Mouse (Mus musculus) liver, embryonic 11.5 days (tissue): ENCODE results near the gene Tle6. TPM values are rescaled to one million over a fixed set of nuclear protein-coding genes. Genes with fewer than 3 reads are reported as not detected.

Experiments used
- polyA plus RNA-seq: library from polyadenylated mRNA; unstranded; fragments of >200 nt; fragmentation: Nextera tagmentation; extraction: Ambion mirVana; gene quantifications from 2 replicates; pipeline ENCODE4 v1.2.1, GENCODE M21; 2014

Tle6 gene
- polyA plus RNA-seq, 1 experiment from 2014 or later: 16.7 TPM

Other genes starting within 250 kb of the Tle6 start
- gene Mfsd12, start 243.6 kb downstream of the Tle6 start, polyA plus RNA-seq: 11.2 TPM in 2 replicates
- gene 4930404N11Rik, start 235.3 kb downstream of the Tle6 start, polyA plus RNA-seq: 0.64 and 0.68 TPM in 2 replicates
- gene Fzr1, start 222.6 kb downstream of the Tle6 start, polyA plus RNA-seq: 74.0 and 75.9 TPM in 2 replicates
- gene Dohh, start 216.6 kb downstream of the Tle6 start, polyA plus RNA-seq: 97.4 and 99.3 TPM in 2 replicates
- gene Gm48551, start 216.6 kb downstream of the Tle6 start, polyA plus RNA-seq: 1.3 and 1.9 TPM in 2 replicates
- gene Gm48552, start 212.1 kb downstream of the Tle6 start, polyA plus RNA-seq: 0.62 and 0.67 TPM in 2 replicates
- gene Smim24, start 208.0 kb downstream of the Tle6 start, polyA plus RNA-seq: 3.8 and 4.5 TPM in 2 replicates
- 15.4 and 21.4 TPM in 2 replicates for gene Nfic, start 145.4 kb downstream of the Tle6 start, polyA plus RNA-seq
- 0.12 TPM in 1 of 2 replicates, not detected in the other for gene Celf5, start 118.4 kb downstream of the Tle6 start, polyA plus RNA-seq
- gene Ncln, start 104.7 kb downstream of the Tle6 start, polyA plus RNA-seq: 92.2 and 97.9 TPM in 2 replicates
- 4.5 and 4.6 TPM in 2 replicates for gene S1pr4, start 100.9 kb downstream of the Tle6 start, polyA plus RNA-seq
- gene Gna15, start 76.8 kb downstream of the Tle6 start, polyA plus RNA-seq: 10.1 and 11.3 TPM in 2 replicates
- 46.4 and 47.0 TPM in 2 replicates for gene Gna11, start 55.9 kb downstream of the Tle6 start, polyA plus RNA-seq
- gene Aes, start 41.6 kb downstream of the Tle6 start, polyA plus RNA-seq: 213 and 229 TPM in 2 replicates
- gene Tle2, start 26.5 kb downstream of the Tle6 start, polyA plus RNA-seq: 5.1 and 6.9 TPM in 2 replicates
- 0.81 and 1.1 TPM in 2 replicates for gene BC025920, start 5.2 kb upstream of the Tle6 start, polyA plus RNA-seq
- gene Sirt6, start 26.7 kb upstream of the Tle6 start, polyA plus RNA-seq: 22.8 and 22.9 TPM in 2 replicates
- gene Ankrd24, start 27.5 kb upstream of the Tle6 start, polyA plus RNA-seq: 3.6 and 4.6 TPM in 2 replicates
- 3.3 and 3.9 TPM in 2 replicates for gene Gm10778, start 48.0 kb upstream of the Tle6 start, polyA plus RNA-seq
- 10.5 and 10.9 TPM in 2 replicates for gene Zfp433, start 103.8 kb upstream of the Tle6 start, polyA plus RNA-seq
- gene Gm3055, start 170.1 kb upstream of the Tle6 start, polyA plus RNA-seq: 4.5 and 5.0 TPM in 2 replicates
- gene Gm4767, start 211.1 kb upstream of the Tle6 start, polyA plus RNA-seq: 2.2 and 2.9 TPM in 2 replicates